Mouse (Mus musculus) frontal cortex, postnatal 10 days (tissue): Measurements from ENCODE around the gene Lcn4.

Experiments used
- DNase-seq, 2 experiments: peaks; one replicate each; pipeline ENCODE4 v3.0.0; 2022; ENCODE audit warnings: low spot score in 2 of 2, mixed read lengths in 1 of 2

Gene Lcn4

GRCm38 (mm10) chr2:26634629-26635488, 36.2 kb downstream of the Lcn4 start:
- DNase-seq = no peak

- DNase-seq = no peak
Measured at GRCm38 (mm10) chr2:26633953-26634530, 37.0 kb downstream of the Lcn4 start.

GRCm38 (mm10) chr2:26632541-26633395, 38.3 kb downstream of the Lcn4 start:
- DNase-seq = no peak

GRCm38 (mm10) chr2:26628792-26629437, 42.2 kb downstream of the Lcn4 start:
- no peak for DNase-seq

GRCm38 (mm10) chr2:26627921-26628739, 43.0 kb downstream of the Lcn4 start, which contains the start of gene Fam69b:
Fam69b (plus strand) TSS chr2:26628457.
- DNase-seq = peak; percentile 82 to 85

- no peak for DNase-seq
Measured at GRCm38 (mm10) chr2:26626081-26626480, 45.0 kb downstream of the Lcn4 start.

- no peak for DNase-seq
Measured at GRCm38 (mm10) chr2:26625419-26625818, 45.7 kb downstream of the Lcn4 start.

GRCm38 (mm10) chr2:26622984-26623383, 48.1 kb downstream of the Lcn4 start:
- DNase-seq = no peak

GRCm38 (mm10) chr2:26621246-26621645, 49.8 kb downstream of the Lcn4 start:
- no peak for DNase-seq

GRCm38 (mm10) chr2:26617928-26618327, 53.2 kb downstream of the Lcn4 start:
- no peak for DNase-seq
